Comparison of ENCODE assay signal across 13 mouse cellular contexts in the genomic region with DNA sequence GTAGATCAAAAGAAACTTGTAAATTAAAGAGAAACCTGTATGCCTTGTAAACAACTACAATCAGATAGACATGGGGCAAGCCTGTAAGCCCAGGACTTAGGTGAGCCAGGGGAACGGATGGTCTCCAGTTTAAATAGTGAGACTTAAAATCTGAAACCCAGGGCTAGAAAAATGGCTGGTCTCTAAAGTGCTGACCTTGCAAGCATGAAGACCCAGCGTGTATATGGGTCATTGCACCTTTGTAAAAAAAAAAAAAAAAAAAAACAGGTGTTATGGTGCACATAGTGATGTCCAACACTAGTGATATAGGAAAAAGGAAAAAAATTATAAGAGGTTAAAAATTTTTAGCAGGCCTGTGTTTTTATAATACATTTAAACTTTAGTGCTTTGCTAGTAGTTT. TPM values are rescaled to one million over a fixed set of nuclear protein-coding genes. Genes with fewer than 3 reads are reported as not detected.
A peak's percentile ranks its signal among the peaks of the same experiment; 100 is the strongest.
DNase-seq lines count a peak whose midpoint lies in the region; ATAC-seq and TF ChIP-seq lines count a peak whose summit lies in the region.
"Had no signal": no experiment of that assay in that cellular context is flagged by ENCODE, and none has a peak within 500 bp of the region (broad histone marks: within the 10 kb centered on the region; RNA-seq: fewer than 3 reads in every experiment).

No protein-coding gene starts in this region.

- no peak overlapping the region for H3K9ac ChIP-seq in embryonic facial prominence, embryonic 13.5 days
- H3K9ac ChIP-seq in limb, embryonic 12.5 days (replicated peaks) = no peak overlapping the region
- no peak overlapping the region for H3K9ac ChIP-seq in hindbrain, postnatal 0 days (replicated peaks; ENCODE audit: low read length)
- no peak overlapping the region for H3K9ac ChIP-seq in midbrain, embryonic 16.5 days (ENCODE audit: low read depth, low read length)

- DNase-seq in embryonic facial prominence, embryonic 10.5 days (ENCODE audit: low spot score) = no peak
- DNase-seq in limb, embryonic 10.5 days (ENCODE audit: low spot score) = no peak
- no peak for DNase-seq in hindbrain, postnatal 0 days (ENCODE audit: low spot score)
- no peak for DNase-seq in kidney, postnatal 4 days
- DNase-seq: adrenal gland, postnatal 36 days; cerebellum, adult 18-20 months; kidney, adult 18-20 months; retina, postnatal 1 day had no signal

- WGBS in embryonic facial prominence, embryonic 13.5 days = 70% methylated on average over 2 of the region's 2 CpGs
- 80% methylated on average over 2 of the region's 2 CpGs for WGBS in embryonic facial prominence, embryonic 10.5 days
- 72% methylated on average over 2 of the region's 2 CpGs for WGBS in limb, embryonic 12.5 days
- WGBS in limb, embryonic 10.5 days = 79% methylated on average over 2 of the region's 2 CpGs
- 71% methylated on average over 2 of the region's 2 CpGs for WGBS in hindbrain, postnatal 0 days
- 78% methylated on average over 2 of the region's 2 CpGs for WGBS in midbrain, embryonic 16.5 days

- H3K4me2 ChIP-seq in embryonic facial prominence, embryonic 13.5 days = peak overlapping the region; percentile 85
- peak overlapping the region; percentile 85; the same call in 1 of the 2 replicates for H3K4me2 ChIP-seq in limb, embryonic 12.5 days
- peak overlapping the region; percentile 74 for H3K4me2 ChIP-seq in hindbrain, postnatal 0 days (ENCODE audit: low read depth, low read length)
- H3K4me2 ChIP-seq in midbrain, embryonic 16.5 days (ENCODE audit: low read length) = peak overlapping the region; percentile 64

- H3K4me3 ChIP-seq in embryonic facial prominence, embryonic 13.5 days = no peak overlapping the region
- H3K4me3 ChIP-seq in embryonic facial prominence, embryonic 10.5 days = no peak overlapping the region
- no peak overlapping the region for H3K4me3 ChIP-seq in limb, embryonic 12.5 days (replicated peaks)
- no peak overlapping the region for H3K4me3 ChIP-seq in limb, embryonic 10.5 days
- peak overlapping the region; percentile 77; the same call in 1 of the 2 replicates for H3K4me3 ChIP-seq in hindbrain, postnatal 0 days (ENCODE audit: low read length)
- H3K4me3 ChIP-seq in midbrain, embryonic 16.5 days (ENCODE audit: low read depth, low read length) = no peak overlapping the region

- no peak overlapping the region for H3K27ac ChIP-seq in embryonic facial prominence, embryonic 13.5 days
- no peak overlapping the region for H3K27ac ChIP-seq in embryonic facial prominence, embryonic 10.5 days (replicated peaks)
- H3K27ac ChIP-seq in limb, embryonic 12.5 days = no peak overlapping the region
- H3K27ac ChIP-seq in limb, embryonic 10.5 days = no peak overlapping the region
- no peak overlapping the region for H3K27ac ChIP-seq in hindbrain, postnatal 0 days
- no peak overlapping the region for H3K27ac ChIP-seq in midbrain, embryonic 16.5 days (ENCODE audit: low read length)
- H3K27ac ChIP-seq: embryonic facial prominence, embryonic 15.5 days had no signal

- H3K36me3 ChIP-seq in embryonic facial prominence, embryonic 13.5 days = no peaks in the 10 kb centered on the region
- H3K36me3 ChIP-seq in embryonic facial prominence, embryonic 10.5 days (replicated peaks) = no peaks in the 10 kb centered on the region
- H3K36me3 ChIP-seq in limb, embryonic 12.5 days = no peaks in the 10 kb centered on the region
- no peaks in the 10 kb centered on the region for H3K36me3 ChIP-seq in limb, embryonic 10.5 days
- H3K36me3 ChIP-seq in hindbrain, postnatal 0 days (ENCODE audit: insufficient read depth, low read length) = no peaks in the 10 kb centered on the region
- no peaks in the 10 kb centered on the region for H3K36me3 ChIP-seq in midbrain, embryonic 16.5 days (ENCODE audit: control insufficient read depth, insufficient read depth, low read length)
- H3K36me3 ChIP-seq: embryonic facial prominence, embryonic 15.5 days had no signal

- no peaks in the 10 kb centered on the region for H3K9me3 ChIP-seq in embryonic facial prominence, embryonic 13.5 days
- H3K9me3 ChIP-seq in embryonic facial prominence, embryonic 10.5 days = no peaks in the 10 kb centered on the region
- H3K9me3 ChIP-seq in limb, embryonic 12.5 days = no peaks in the 10 kb centered on the region
- H3K9me3 ChIP-seq in limb, embryonic 10.5 days (replicated peaks) = no peaks in the 10 kb centered on the region
- no peaks in the 10 kb centered on the region for H3K9me3 ChIP-seq in hindbrain, postnatal 0 days (ENCODE audit: low read length)
- H3K9me3 ChIP-seq in midbrain, embryonic 16.5 days (replicated peaks; ENCODE audit: control insufficient read depth, low read length, poor library complexity, severe bottlenecking) = no peaks in the 10 kb centered on the region
- H3K9me3 ChIP-seq: embryonic facial prominence, embryonic 15.5 days had no signal

- H3K27me3 ChIP-seq in embryonic facial prominence, embryonic 13.5 days = no peaks in the 10 kb centered on the region
- no peaks in the 10 kb centered on the region for H3K27me3 ChIP-seq in embryonic facial prominence, embryonic 10.5 days (replicated peaks; ENCODE audit: low read depth, poor library complexity, severe bottlenecking)
- no peaks in the 10 kb centered on the region for H3K27me3 ChIP-seq in limb, embryonic 12.5 days
- H3K27me3 ChIP-seq in limb, embryonic 10.5 days (ENCODE audit: low read depth, poor library complexity, severe bottlenecking) = no peaks in the 10 kb centered on the region
- H3K27me3 ChIP-seq in hindbrain, postnatal 0 days (ENCODE audit: insufficient read depth, low read length) = no peaks in the 10 kb centered on the region
- no peaks in the 10 kb centered on the region for H3K27me3 ChIP-seq in midbrain, embryonic 16.5 days (ENCODE audit: control insufficient read depth, insufficient read depth, low read depth, low read length)
- H3K27me3 ChIP-seq: embryonic facial prominence, embryonic 15.5 days had no signal

- peaks cover 5% of the 10 kb centered on the region for H3K4me1 ChIP-seq in embryonic facial prominence, embryonic 13.5 days
- H3K4me1 ChIP-seq in embryonic facial prominence, embryonic 10.5 days = peaks cover 12% of the 10 kb centered on the region
- H3K4me1 ChIP-seq in limb, embryonic 12.5 days (replicated peaks) = peaks cover 4% of the 10 kb centered on the region
- peaks cover 12% of the 10 kb centered on the region for H3K4me1 ChIP-seq in limb, embryonic 10.5 days
- no peaks in the 10 kb centered on the region for H3K4me1 ChIP-seq in hindbrain, postnatal 0 days (ENCODE audit: insufficient read depth, low read length)
- H3K4me1 ChIP-seq in midbrain, embryonic 16.5 days (ENCODE audit: control insufficient read depth, insufficient read depth, low read length) = peaks cover 9% of the 10 kb centered on the region

- TF ChIP-seq CTCF in hindbrain, postnatal 0 days (IDR thresholded peaks at IDR 0.05; ENCODE audit: low read depth) = no peak

- ATAC-seq in embryonic facial prominence, embryonic 13.5 days (ENCODE audit: insufficient number of reproducible peaks, insufficient read depth, low FRiP score, low TSS enrichment, low read depth) = no peak
- ATAC-seq in limb, embryonic 12.5 days (ENCODE audit: insufficient number of reproducible peaks, insufficient read depth, low FRiP score, low TSS enrichment, low read depth) = no peak
- ATAC-seq in hindbrain, postnatal 0 days = no peak
- ATAC-seq in midbrain, embryonic 16.5 days = no peak
- ATAC-seq in megakaryocyte-erythroid progenitor cell, adult 5-6 weeks (replicated peaks; ENCODE audit: low FRiP score, low TSS enrichment, poor library complexity, severe bottlenecking) = no peak

RNA-seq across cellular contexts. Expression of a gene that starts 1.1 kb away (rescaled TPM):
- 17.7 and 20.9 TPM in 2 replicates for polyA plus RNA-seq in embryonic facial prominence, embryonic 13.5 days (2015; fragmentation: Nextera tagmentation; extraction: Ambion mirVana)
- polyA plus RNA-seq in embryonic facial prominence, embryonic 10.5 days (2016; fragmentation: Nextera tagmentation; extraction: Ambion mirVana) = 11.7 and 13.5 TPM in 2 replicates
- polyA plus RNA-seq in limb, embryonic 12.5 days (2016; fragmentation: Nextera tagmentation; extraction: Ambion mirVana) = 14.4 and 15.6 TPM in 2 replicates
- 9.6 and 12.8 TPM in 2 replicates for polyA plus RNA-seq in limb, embryonic 10.5 days (2016; fragmentation: Nextera tagmentation; extraction: Ambion mirVana)
- 8.1 and 11.6 TPM in 2 replicates for total RNA-seq in hindbrain, postnatal 0 days (2014; rRNA removed)
- 9.7 and 10.3 TPM in 2 replicates for polyA plus RNA-seq in hindbrain, postnatal 0 days (2015; fragmentation: Nextera tagmentation; extraction: Ambion mirVana)
- polyA plus RNA-seq in midbrain, embryonic 16.5 days (2015; fragmentation: Nextera tagmentation; extraction: Ambion mirVana) = 26.3 and 27.3 TPM in 2 replicates
- total RNA-seq in megakaryocyte-erythroid progenitor cell, adult 5-6 weeks (2014; fragmentation: Nextera tagmentation) = 122 and 153 TPM in 2 replicates
- total RNA-seq in megakaryocyte-erythroid progenitor cell, adult 5-6 weeks (2017) = 33.5 and 44.5 TPM in 2 replicates

RNA-seq across cellular contexts. Expression of a gene that starts 9.4 kb away (rescaled TPM):
- 0.41 and 0.85 TPM in 2 replicates for polyA plus RNA-seq in embryonic facial prominence, embryonic 13.5 days (2015; fragmentation: Nextera tagmentation; extraction: Ambion mirVana)
- polyA plus RNA-seq in embryonic facial prominence, embryonic 10.5 days (2016; fragmentation: Nextera tagmentation; extraction: Ambion mirVana) = 0.56 and 0.78 TPM in 2 replicates
- polyA plus RNA-seq in limb, embryonic 12.5 days (2016; fragmentation: Nextera tagmentation; extraction: Ambion mirVana) = 0.54 and 0.59 TPM in 2 replicates
- polyA plus RNA-seq in limb, embryonic 10.5 days (2016; fragmentation: Nextera tagmentation; extraction: Ambion mirVana) = 0.29 and 0.33 TPM in 2 replicates
- total RNA-seq in hindbrain, postnatal 0 days (2014; rRNA removed) = 0.32 and 0.37 TPM in 2 replicates
- 0.41 and 1.00 TPM in 2 replicates for polyA plus RNA-seq in hindbrain, postnatal 0 days (2015; fragmentation: Nextera tagmentation; extraction: Ambion mirVana)
- 0.72 and 0.99 TPM in 2 replicates for polyA plus RNA-seq in midbrain, embryonic 16.5 days (2015; fragmentation: Nextera tagmentation; extraction: Ambion mirVana)
- total RNA-seq in megakaryocyte-erythroid progenitor cell, adult 5-6 weeks (2014; fragmentation: Nextera tagmentation) = 1.7 and 4.4 TPM in 2 replicates
- 1.6 and 4.1 TPM in 2 replicates for total RNA-seq in megakaryocyte-erythroid progenitor cell, adult 5-6 weeks (2017)
